Mouse (Mus musculus): ENCODE results near the gene Brms1. TPM values are rescaled to one million over a fixed set of nuclear protein-coding genes. Genes with fewer than 3 reads are reported as not detected.

The Brms1 gene
- polyA plus RNA-seq (2014; fragmentation: Illumina TruSeq; extraction: RNeasy Lipid Tissue Mini Kit (QIAGEN cat#74804); ENCODE audit: insufficient read depth, low read depth, low replicate concordance): 35.6 TPM

GRCm38 (mm10) chr19:5040862-5041523 lies at the start of gene Brms1:
TSS of gene Brms1 (plus strand) at chr19:5041354.

GRCm38 (mm10) chr19:5023621-5024479 lies 17.3 kb upstream of the Brms1 start, which contains the start of gene Slc29a2:
TSS of gene Slc29a2 (plus strand) at chr19:5023860.

GRCm38 (mm10) chr19:5038709-5039156 lies 2.4 kb upstream of the Brms1 start, which contains the start of the genes B4gat1 and AC124502.3:
TSS of gene B4gat1 (plus strand) at chr19:5038826.
TSS of gene AC124502.3 (plus strand) at chr19:5038891.

GRCm38 (mm10) chr19:5050047-5050905 lies 9.1 kb downstream of the Brms1 start, which contains the start of gene Rin1:
TSS of gene Rin1 (plus strand) at chr19:5050481.

GRCm38 (mm10) chr19:5067867-5068569 lies 26.9 kb downstream of the Brms1 start, which contains the start of gene Cd248:
TSS of gene Cd248 (plus strand) at chr19:5068078.

GRCm38 (mm10) chr19:5085145-5085863 lies 44.1 kb downstream of the Brms1 start, which contains the start of gene Tmem151a:
TSS of gene Tmem151a (minus strand) at chr19:5085531.

GRCm38 (mm10) chr19:5087884-5088728 lies 47.0 kb downstream of the Brms1 start, which contains the start of gene Yif1a:
TSS of gene Yif1a (plus strand) at chr19:5088538.

GRCm38 (mm10) chr19:5098363-5099143 lies 57.4 kb downstream of the Brms1 start, which contains the start of gene Cnih2:
TSS of gene Cnih2 (minus strand) at chr19:5098521.

Other genes with a start within 250 kb of the Brms1 start
- 17.9 TPM for gene Rbm4, start 247.5 kb upstream of the Brms1 start, polyA plus RNA-seq (2014; fragmentation: Illumina TruSeq; extraction: RNeasy Lipid Tissue Mini Kit (QIAGEN cat#74804); ENCODE audit: insufficient read depth, low read depth, low replicate concordance)
- gene Gm21992, start 229.7 kb upstream of the Brms1 start, polyA plus RNA-seq (2014; fragmentation: Illumina TruSeq; extraction: RNeasy Lipid Tissue Mini Kit (QIAGEN cat#74804); ENCODE audit: insufficient read depth, low read depth, low replicate concordance): 4.7 TPM
- 13.7 TPM for gene Rbm14, start 229.7 kb upstream of the Brms1 start, polyA plus RNA-seq (2014; fragmentation: Illumina TruSeq; extraction: RNeasy Lipid Tissue Mini Kit (QIAGEN cat#74804); ENCODE audit: insufficient read depth, low read depth, low replicate concordance)
- gene Ccs, start 202.0 kb upstream of the Brms1 start, polyA plus RNA-seq (2014; fragmentation: Illumina TruSeq; extraction: RNeasy Lipid Tissue Mini Kit (QIAGEN cat#74804); ENCODE audit: insufficient read depth, low read depth, low replicate concordance): 48.3 TPM
- gene Ccdc87, start 202.0 kb upstream of the Brms1 start, polyA plus RNA-seq (2014; fragmentation: Illumina TruSeq; extraction: RNeasy Lipid Tissue Mini Kit (QIAGEN cat#74804); ENCODE audit: insufficient read depth, low read depth, low replicate concordance): 0.45 TPM
- gene Ctsf, start 186.2 kb upstream of the Brms1 start, polyA plus RNA-seq (2014; fragmentation: Illumina TruSeq; extraction: RNeasy Lipid Tissue Mini Kit (QIAGEN cat#74804); ENCODE audit: insufficient read depth, low read depth, low replicate concordance): 27.8 TPM
- gene Actn3, start 163.4 kb upstream of the Brms1 start, polyA plus RNA-seq (2014; fragmentation: Illumina TruSeq; extraction: RNeasy Lipid Tissue Mini Kit (QIAGEN cat#74804); ENCODE audit: insufficient read depth, low read depth, low replicate concordance): 0.66 TPM
- gene Zdhhc24, start 162.7 kb upstream of the Brms1 start, polyA plus RNA-seq (2014; fragmentation: Illumina TruSeq; extraction: RNeasy Lipid Tissue Mini Kit (QIAGEN cat#74804); ENCODE audit: insufficient read depth, low read depth, low replicate concordance): 6.0 TPM
- 2.2 TPM for gene Bbs1, start 134.7 kb upstream of the Brms1 start, polyA plus RNA-seq (2014; fragmentation: Illumina TruSeq; extraction: RNeasy Lipid Tissue Mini Kit (QIAGEN cat#74804); ENCODE audit: insufficient read depth, low read depth, low replicate concordance)
- gene Dpp3, start 113.1 kb upstream of the Brms1 start, polyA plus RNA-seq (2014; fragmentation: Illumina TruSeq; extraction: RNeasy Lipid Tissue Mini Kit (QIAGEN cat#74804); ENCODE audit: insufficient read depth, low read depth, low replicate concordance): 28.4 TPM
- 1.2 TPM for gene Peli3, start 98.2 kb upstream of the Brms1 start, polyA plus RNA-seq (2014; fragmentation: Illumina TruSeq; extraction: RNeasy Lipid Tissue Mini Kit (QIAGEN cat#74804); ENCODE audit: insufficient read depth, low read depth, low replicate concordance)
- gene Mrpl11, start 79.2 kb upstream of the Brms1 start, polyA plus RNA-seq (2014; fragmentation: Illumina TruSeq; extraction: RNeasy Lipid Tissue Mini Kit (QIAGEN cat#74804); ENCODE audit: insufficient read depth, low read depth, low replicate concordance): 50.4 TPM
- 0.14 TPM for gene Npas4, start 51.0 kb upstream of the Brms1 start, polyA plus RNA-seq (2014; fragmentation: Illumina TruSeq; extraction: RNeasy Lipid Tissue Mini Kit (QIAGEN cat#74804); ENCODE audit: insufficient read depth, low read depth, low replicate concordance)
- 0.84 TPM for gene Slc29a2, start 17.5 kb upstream of the Brms1 start, polyA plus RNA-seq (2014; fragmentation: Illumina TruSeq; extraction: RNeasy Lipid Tissue Mini Kit (QIAGEN cat#74804); ENCODE audit: insufficient read depth, low read depth, low replicate concordance)
- 24.4 TPM for gene B4gat1, start 2.5 kb upstream of the Brms1 start, polyA plus RNA-seq (2014; fragmentation: Illumina TruSeq; extraction: RNeasy Lipid Tissue Mini Kit (QIAGEN cat#74804); ENCODE audit: insufficient read depth, low read depth, low replicate concordance)
- 0.81 TPM for gene AC124502.3, start 2.5 kb upstream of the Brms1 start, polyA plus RNA-seq (2014; fragmentation: Illumina TruSeq; extraction: RNeasy Lipid Tissue Mini Kit (QIAGEN cat#74804); ENCODE audit: insufficient read depth, low read depth, low replicate concordance)
- 1.4 TPM for gene Rin1, start 9.1 kb downstream of the Brms1 start, polyA plus RNA-seq (2014; fragmentation: Illumina TruSeq; extraction: RNeasy Lipid Tissue Mini Kit (QIAGEN cat#74804); ENCODE audit: insufficient read depth, low read depth, low replicate concordance)
- 6.0 TPM for gene Cd248, start 26.7 kb downstream of the Brms1 start, polyA plus RNA-seq (2014; fragmentation: Illumina TruSeq; extraction: RNeasy Lipid Tissue Mini Kit (QIAGEN cat#74804); ENCODE audit: insufficient read depth, low read depth, low replicate concordance)
- 2.0 TPM for gene Tmem151a, start 44.2 kb downstream of the Brms1 start, polyA plus RNA-seq (2014; fragmentation: Illumina TruSeq; extraction: RNeasy Lipid Tissue Mini Kit (QIAGEN cat#74804); ENCODE audit: insufficient read depth, low read depth, low replicate concordance)
- gene Yif1a, start 47.2 kb downstream of the Brms1 start, polyA plus RNA-seq (2014; fragmentation: Illumina TruSeq; extraction: RNeasy Lipid Tissue Mini Kit (QIAGEN cat#74804); ENCODE audit: insufficient read depth, low read depth, low replicate concordance): 52.8 TPM
- gene Cnih2, start 57.2 kb downstream of the Brms1 start, polyA plus RNA-seq (2014; fragmentation: Illumina TruSeq; extraction: RNeasy Lipid Tissue Mini Kit (QIAGEN cat#74804); ENCODE audit: insufficient read depth, low read depth, low replicate concordance): 0.18 TPM
- 117 TPM for gene Rab1b, start 65.7 kb downstream of the Brms1 start, polyA plus RNA-seq (2014; fragmentation: Illumina TruSeq; extraction: RNeasy Lipid Tissue Mini Kit (QIAGEN cat#74804); ENCODE audit: insufficient read depth, low read depth, low replicate concordance)
- gene Klc2, start 77.2 kb downstream of the Brms1 start, polyA plus RNA-seq (2014; fragmentation: Illumina TruSeq; extraction: RNeasy Lipid Tissue Mini Kit (QIAGEN cat#74804); ENCODE audit: insufficient read depth, low read depth, low replicate concordance): 12.7 TPM
- gene Pacs1, start 231.8 kb downstream of the Brms1 start, polyA plus RNA-seq (2014; fragmentation: Illumina TruSeq; extraction: RNeasy Lipid Tissue Mini Kit (QIAGEN cat#74804); ENCODE audit: insufficient read depth, low read depth, low replicate concordance): 9.4 TPM